ENCODE assay signal across 8 mouse cellular contexts in the genomic region with DNA sequence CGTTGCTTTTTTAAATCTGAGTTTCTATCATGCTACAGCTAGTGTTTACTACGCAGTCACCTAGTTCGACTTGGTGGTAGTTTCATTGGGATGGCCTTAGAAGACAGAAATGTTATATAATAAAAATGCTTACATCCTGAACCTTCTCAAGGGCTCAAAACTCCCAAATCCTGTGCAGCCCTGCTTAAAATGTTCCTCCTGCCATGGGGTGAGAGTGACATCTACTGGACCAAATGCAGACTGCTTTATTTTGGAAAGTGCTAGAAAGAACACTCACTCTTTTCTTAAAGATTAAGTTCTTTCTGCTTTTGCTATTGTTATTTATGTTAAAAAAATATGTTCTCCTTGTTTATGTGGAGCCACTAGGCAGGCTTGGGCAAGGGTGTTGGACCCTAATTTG.
DNase-seq lines count a peak whose midpoint lies in the region; ATAC-seq and TF ChIP-seq lines count a peak whose summit lies in the region.

No protein-coding gene starts in this region.

- H3K27me3 ChIP-seq in heart, embryonic 11.5 days (ENCODE audit: control insufficient read depth, insufficient read depth, low read length): no peaks in the 10 kb centered on the region
- peaks cover 5% of the 10 kb centered on the region for H3K27me3 ChIP-seq in midbrain, embryonic 11.5 days (ENCODE audit: control insufficient read depth, insufficient read depth, low read length)

- H3K36me3 ChIP-seq in heart, embryonic 11.5 days (ENCODE audit: control insufficient read depth, insufficient read depth, low read length): no peaks in the 10 kb centered on the region
- no peaks in the 10 kb centered on the region for H3K36me3 ChIP-seq in midbrain, embryonic 11.5 days (ENCODE audit: control insufficient read depth, insufficient read depth, low read length)

- H3K4me3 ChIP-seq in heart, embryonic 11.5 days (ENCODE audit: low read depth, low read length): no peak overlapping the region
- H3K4me3 ChIP-seq in cortical plate, adult 2 months (ENCODE audit: insufficient read depth, low read length): no peak overlapping the region
- H3K4me3 ChIP-seq in midbrain, embryonic 11.5 days (ENCODE audit: low read depth, low read length): no peak overlapping the region

- TF ChIP-seq POLR2A in cortical plate, adult 2 months (IDR thresholded peaks at IDR 0.05; ENCODE audit: extremely low read depth, insufficient read depth, low read length): no peak

- TF ChIP-seq CTCF in cortical plate, adult 2 months (IDR thresholded peaks at IDR 0.05; ENCODE audit: extremely low read depth, insufficient read depth, low read length): peak; percentile 74

- no peak overlapping the region for H3K9ac ChIP-seq in heart, embryonic 11.5 days (ENCODE audit: low read depth, low read length)
- no peak overlapping the region for H3K9ac ChIP-seq in midbrain, embryonic 11.5 days (ENCODE audit: low read length)

- no peaks in the 10 kb centered on the region for H3K9me3 ChIP-seq in heart, embryonic 11.5 days (replicated peaks; ENCODE audit: control insufficient read depth, low read length)
- H3K9me3 ChIP-seq in midbrain, embryonic 11.5 days (ENCODE audit: control insufficient read depth, low read length): no peaks in the 10 kb centered on the region

- WGBS in heart, embryonic 11.5 days (ENCODE audit: insufficient replicate concordance): 56% methylated on average over 3 of the region's 3 CpGs
- 61% methylated on average over 3 of the region's 3 CpGs for WGBS in midbrain, embryonic 11.5 days

- ATAC-seq in heart, embryonic 11.5 days (replicated peaks; ENCODE audit: insufficient number of reproducible peaks, low FRiP score, low TSS enrichment): no peak
- no peak for ATAC-seq in midbrain, embryonic 11.5 days (ENCODE audit: low FRiP score)

- no peaks in the 10 kb centered on the region for H3K4me1 ChIP-seq in heart, embryonic 11.5 days (ENCODE audit: control insufficient read depth, insufficient read depth, low read length)
- no peaks in the 10 kb centered on the region for H3K4me1 ChIP-seq in cortical plate, adult 2 months (ENCODE audit: control insufficient read depth, insufficient read depth, low read length)
- no peaks in the 10 kb centered on the region for H3K4me1 ChIP-seq in midbrain, embryonic 11.5 days (ENCODE audit: control insufficient read depth, insufficient read depth, low read length)

- DNase-seq in heart, adult 8-10 months (ENCODE audit: low spot score): peak; percentile 24
- peak; percentile 11 for DNase-seq in urinary bladder, postnatal 14 days (ENCODE audit: low spot score)
- no peak for DNase-seq in urinary bladder, postnatal 10 days (ENCODE audit: low spot score)
- DNase-seq in kidney, postnatal 36 days: peak; percentile 18 to 46
- peak; percentile 90 for DNase-seq in midbrain, embryonic 11.5 days (ENCODE audit: low spot score, missing footprints)
- DNase-seq in yolk sac, embryonic 10.5 days (ENCODE audit: low spot score): no peak

- no peak overlapping the region for H3K27ac ChIP-seq in heart, embryonic 11.5 days (ENCODE audit: low read depth, low read length)
- H3K27ac ChIP-seq in cortical plate, adult 2 months (ENCODE audit: insufficient read depth, low read length): no peak overlapping the region
- no peak overlapping the region for H3K27ac ChIP-seq in midbrain, embryonic 11.5 days (ENCODE audit: low read depth, low read length)

- H3K4me2 ChIP-seq in heart, embryonic 11.5 days: no peak overlapping the region
- no peak overlapping the region for H3K4me2 ChIP-seq in midbrain, embryonic 11.5 days

Comparison
In these comparisons a context has a peak if more than half of its experiments do, and no peak if none do; other contexts are left out.
1. DNase-seq: peak in heart, adult 8-10 months (single experiment), urinary bladder, postnatal 14 days (single experiment), kidney, postnatal 36 days (2 of 2) and midbrain, embryonic 11.5 days (single experiment); none in urinary bladder, postnatal 10 days (single experiment) and yolk sac, embryonic 10.5 days (single experiment).